Mouse (Mus musculus): ENCODE measurements around the gene Lmln. TPM values are rescaled to one million over a fixed set of nuclear protein-coding genes. Genes with fewer than 3 reads are reported as not detected.
A peak's percentile ranks its signal among the peaks of the same experiment; 100 is the strongest.
"Not testable (repeated sequence)": the region's sequence is repeated elsewhere in the genome, so short reads cannot be mapped to it uniquely, and the experiment has no call there.

Lmln gene
- polyA plus RNA-seq, 1 experiment: 1.7 TPM

DNA sequence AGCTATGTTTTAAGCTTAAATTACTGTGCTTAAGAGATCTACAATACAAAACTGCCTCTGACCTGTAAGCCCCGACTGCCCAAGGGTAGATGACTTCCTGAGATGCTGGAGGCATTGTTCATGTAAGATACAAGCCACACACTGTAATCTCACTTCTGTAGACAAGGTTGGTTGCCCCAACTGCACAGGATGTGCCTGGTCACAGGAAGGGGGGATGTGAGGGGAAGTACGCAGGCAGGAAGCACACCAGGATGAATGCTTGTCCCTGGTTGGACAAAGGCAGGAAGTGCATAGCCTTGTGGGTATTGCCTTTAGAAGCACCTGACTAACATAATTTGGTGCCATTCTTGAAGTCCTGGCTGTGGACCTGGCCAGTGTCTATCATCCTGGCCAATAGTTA lies 19.1 kb upstream of the Lmln start:
- TF ChIP-seq POLR2A (IDR thresholded peaks at IDR 0.05; ENCODE audit: low read depth, low read length) (no peak), CTCF (IDR thresholded peaks at IDR 0.05; ENCODE audit: extremely low read depth, insufficient read length, insufficient replicate concordance, low read depth, low read length) (no peak)
- WGBS: 70% methylated on average over 2 of the region's 2 CpGs
- no peaks in the 10 kb centered on the region for H3K27me3 ChIP-seq (ENCODE audit: control insufficient read depth, insufficient read depth, low read length)
- no peaks in the 10 kb centered on the region for H3K36me3 ChIP-seq (ENCODE audit: control insufficient read depth, insufficient read depth, low read length)
- H3K27ac ChIP-seq (ENCODE audit: insufficient read depth, low read depth, low read length): no peak overlapping the region
- no peaks in the 10 kb centered on the region for H3K4me1 ChIP-seq (ENCODE audit: control insufficient read depth, insufficient read depth, insufficient read length, low read length)
- no peak overlapping the region for H3K4me3 ChIP-seq (ENCODE audit: low read depth, low read length)

DNA sequence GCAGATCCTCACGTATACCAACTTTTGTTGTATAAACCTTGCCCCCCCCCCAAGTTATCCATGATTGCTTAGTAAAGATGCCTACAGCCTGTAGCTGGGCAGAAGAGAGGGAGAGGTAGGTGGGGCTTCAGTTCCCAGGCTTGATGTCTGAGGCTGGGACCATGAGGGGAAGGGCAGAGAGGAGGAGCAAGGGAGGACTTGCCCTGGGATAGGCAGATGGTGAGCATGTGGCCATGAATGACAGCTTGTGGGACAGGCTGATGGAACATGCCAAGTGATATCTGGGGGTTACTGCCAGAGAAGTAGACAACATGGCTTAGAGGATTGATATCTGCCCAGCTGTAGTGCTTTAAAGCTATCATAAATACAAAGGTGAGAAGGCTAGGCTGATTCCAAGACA lies 14.3 kb upstream of the Lmln start:
- WGBS: 84% methylated on average over 1 of the region's 1 CpGs
- H3K4me1 ChIP-seq (ENCODE audit: control insufficient read depth, insufficient read depth, insufficient read length, low read length): no peaks in the 10 kb centered on the region
- TF ChIP-seq POLR2A (IDR thresholded peaks at IDR 0.05; ENCODE audit: low read depth, low read length) (no peak), CTCF (IDR thresholded peaks at IDR 0.05; ENCODE audit: extremely low read depth, insufficient read length, insufficient replicate concordance, low read depth, low read length) (no peak)

GRCm38 (mm10) chr16:33048686-33049085 lies 13.6 kb upstream of the Lmln start:
- Histone ChIP-seq H3K4me1 (ENCODE audit: control insufficient read depth, insufficient read depth, insufficient read length, low read length) (no peaks in the 10 kb centered on the region), H3K27me3 (ENCODE audit: control insufficient read depth, insufficient read depth, low read length) (no peaks in the 10 kb centered on the region), H3K4me3 (ENCODE audit: low read depth, low read length) (no peak overlapping the region), H3K27ac (ENCODE audit: insufficient read depth, low read depth, low read length) (no peak overlapping the region), H3K36me3 (ENCODE audit: control insufficient read depth, insufficient read depth, low read length) (no peaks in the 10 kb centered on the region)
- 71% methylated on average over 2 of the region's 2 CpGs for WGBS
- no peak for TF ChIP-seq CTCF (IDR thresholded peaks at IDR 0.05; ENCODE audit: extremely low read depth, insufficient read length, insufficient replicate concordance, low read depth, low read length)
- no peak for TF ChIP-seq POLR2A (IDR thresholded peaks at IDR 0.05; ENCODE audit: low read depth, low read length)

More for the DNA sequence above, 14.3 kb upstream of the Lmln start:
- H3K4me3 ChIP-seq (ENCODE audit: low read depth, low read length): no peak overlapping the region
- no peaks in the 10 kb centered on the region for H3K27me3 ChIP-seq (ENCODE audit: control insufficient read depth, insufficient read depth, low read length)
- no peak overlapping the region for H3K27ac ChIP-seq (ENCODE audit: insufficient read depth, low read depth, low read length)
- no peaks in the 10 kb centered on the region for H3K36me3 ChIP-seq (ENCODE audit: control insufficient read depth, insufficient read depth, low read length)

DNA sequence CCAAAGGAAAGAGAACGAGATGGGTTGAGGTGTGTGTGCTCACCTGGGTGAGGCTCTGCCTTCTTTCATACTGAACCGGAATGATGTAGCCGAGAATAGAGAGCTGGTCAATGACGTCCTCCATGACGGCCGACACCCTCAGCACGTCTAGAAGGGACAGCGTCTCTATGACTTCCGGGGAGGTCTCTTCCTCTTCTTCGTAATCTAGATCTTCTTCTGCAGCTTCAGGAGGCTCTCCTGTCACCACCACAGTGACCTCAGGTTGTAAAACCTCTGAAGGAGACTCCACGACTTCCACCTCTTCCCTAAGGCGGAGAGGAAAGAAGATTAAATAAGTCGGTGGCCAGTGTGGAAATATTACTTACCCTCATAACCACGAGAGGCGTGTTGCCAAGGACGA lies 12.5 kb upstream of the Lmln start:
- no peak overlapping the region for H3K27ac ChIP-seq (ENCODE audit: insufficient read depth, low read depth, low read length)
- no peaks in the 10 kb centered on the region for H3K36me3 ChIP-seq (ENCODE audit: control insufficient read depth, insufficient read depth, low read length)
- H3K4me1 ChIP-seq (ENCODE audit: control insufficient read depth, insufficient read depth, insufficient read length, low read length): no peaks in the 10 kb centered on the region
- H3K4me3 ChIP-seq (ENCODE audit: low read depth, low read length): no peak overlapping the region
- 87% methylated on average over 16 of the region's 16 CpGs for WGBS
- TF ChIP-seq POLR2A (IDR thresholded peaks at IDR 0.05; ENCODE audit: low read depth, low read length): no peak
- no peak for TF ChIP-seq CTCF (IDR thresholded peaks at IDR 0.05; ENCODE audit: extremely low read depth, insufficient read length, insufficient replicate concordance, low read depth, low read length)
- no peaks in the 10 kb centered on the region for H3K27me3 ChIP-seq (ENCODE audit: control insufficient read depth, insufficient read depth, low read length)

DNA sequence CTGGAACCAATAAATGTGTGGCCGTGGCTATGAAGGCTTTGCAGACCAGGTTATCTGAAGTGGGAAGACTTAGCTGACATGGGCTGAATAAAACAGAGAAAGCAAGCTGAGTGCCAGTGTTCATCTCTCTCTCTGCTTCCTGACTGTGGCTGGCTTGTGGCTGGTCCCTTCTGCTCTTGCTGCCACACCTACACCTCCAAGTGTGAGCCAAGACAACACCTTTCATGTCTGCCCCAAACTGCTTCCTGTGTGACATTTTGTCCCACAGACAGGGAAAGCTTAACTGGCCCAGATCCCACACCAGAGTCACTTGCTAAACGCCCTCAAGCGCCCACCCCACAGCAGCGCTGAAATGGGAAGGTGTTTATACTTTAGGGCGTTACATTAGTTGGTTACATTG lies 9.2 kb upstream of the Lmln start:
- H3K27me3 ChIP-seq (ENCODE audit: control insufficient read depth, insufficient read depth, low read length): no peaks in the 10 kb centered on the region
- TF ChIP-seq POLR2A (IDR thresholded peaks at IDR 0.05; ENCODE audit: low read depth, low read length): no peak
- no peak for TF ChIP-seq CTCF (IDR thresholded peaks at IDR 0.05; ENCODE audit: extremely low read depth, insufficient read length, insufficient replicate concordance, low read depth, low read length)
- H3K4me1 ChIP-seq (ENCODE audit: control insufficient read depth, insufficient read depth, insufficient read length, low read length): peaks cover 4% of the 10 kb centered on the region; the same call in 1 of the 2 replicates
- 74% methylated on average over 5 of the region's 5 CpGs for WGBS
- H3K27ac ChIP-seq (ENCODE audit: insufficient read depth, low read depth, low read length): no peak overlapping the region
- peaks cover under 1% of the 10 kb centered on the region; the same call in 1 of the 2 replicates for H3K36me3 ChIP-seq (ENCODE audit: control insufficient read depth, insufficient read depth, low read length)
- no peak overlapping the region for H3K4me3 ChIP-seq (ENCODE audit: low read depth, low read length)

GRCm38 (mm10) chr16:33054927-33055326 lies 7.4 kb upstream of the Lmln start:
- H3K4me1 ChIP-seq (ENCODE audit: control insufficient read depth, insufficient read depth, insufficient read length, low read length); H3K4me3 ChIP-seq (ENCODE audit: low read depth, low read length); H3K27me3 ChIP-seq (ENCODE audit: control insufficient read depth, insufficient read depth, low read length); H3K36me3 ChIP-seq (ENCODE audit: control insufficient read depth, insufficient read depth, low read length); H3K27ac ChIP-seq (ENCODE audit: insufficient read depth, low read depth, low read length): not testable (repeated sequence)
- WGBS: 80% methylated on average over 2 of the region's 2 CpGs

- peaks cover 10% of the 10 kb centered on the region for H3K36me3 ChIP-seq (ENCODE audit: control insufficient read depth, insufficient read depth, low read length)
- 12% methylated on average over 10 of the region's 10 CpGs for WGBS
- TF ChIP-seq POLR2A (IDR thresholded peaks at IDR 0.05; ENCODE audit: low read depth, low read length) (no peak), CTCF (IDR thresholded peaks at IDR 0.05; ENCODE audit: extremely low read depth, insufficient read length, insufficient replicate concordance, low read depth, low read length) (no peak)
- H3K27me3 ChIP-seq (ENCODE audit: control insufficient read depth, insufficient read depth, low read length): no peaks in the 10 kb centered on the region
- H3K27ac ChIP-seq (ENCODE audit: insufficient read depth, low read depth, low read length): no peak overlapping the region
- peak overlapping the region; percentile 19; the same call in 1 of the 2 replicates for H3K4me3 ChIP-seq (ENCODE audit: low read depth, low read length)
- H3K4me1 ChIP-seq (ENCODE audit: control insufficient read depth, insufficient read depth, insufficient read length, low read length): peaks cover 9% of the 10 kb centered on the region; the same call in 1 of the 2 replicates
These were observed 6.7 kb upstream of the Lmln start for GRCm38 (mm10) chr16:33055655-33056054.

All from small intestine, adult 2 months (tissue).